Comparison of ENCODE assay signal across 8 mouse cellular contexts in the genomic region with DNA sequence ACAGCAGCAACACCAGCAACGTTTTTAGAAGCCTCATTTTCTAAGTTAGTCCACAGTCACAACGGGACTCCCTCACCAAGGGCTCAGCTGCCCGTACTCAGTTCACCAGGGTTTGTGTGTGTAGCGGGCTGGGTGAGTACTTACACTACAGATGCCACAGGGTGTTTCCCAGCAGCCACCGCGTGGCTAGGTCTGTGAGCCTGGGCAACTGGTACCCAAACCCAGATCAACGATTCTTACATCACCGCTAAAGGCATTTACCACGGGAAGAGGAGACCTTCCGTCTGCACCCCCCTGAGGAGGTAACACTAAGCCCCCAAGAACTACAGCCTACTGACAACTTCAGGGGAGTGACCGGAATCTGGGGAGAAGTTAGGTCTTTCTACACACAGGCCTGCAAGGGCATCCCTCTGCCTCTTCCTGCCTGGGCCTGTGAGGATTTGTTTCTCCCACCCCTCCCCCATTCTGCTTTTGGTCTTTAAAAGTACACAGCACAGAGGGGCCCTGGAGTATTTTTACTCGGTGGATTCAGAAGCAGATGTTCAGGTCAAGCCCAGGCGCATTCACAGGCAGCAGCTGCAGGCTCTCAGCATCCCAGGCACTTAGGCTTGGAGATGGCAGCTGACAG.
A peak's percentile ranks its signal among the peaks of the same experiment; 100 is the strongest.
DNase-seq lines count a peak whose midpoint lies in the region; ATAC-seq and TF ChIP-seq lines count a peak whose summit lies in the region.

No protein-coding gene starts in this region.

- TF ChIP-seq CTCF in liver, embryonic 14.5 days (IDR thresholded peaks at IDR 0.05; ENCODE audit: low read depth): no peak

- 22% methylated on average over 13 of the region's 13 CpGs for WGBS in forebrain, embryonic 11.5 days
- 21% methylated on average over 13 of the region's 13 CpGs for WGBS in hindbrain, embryonic 16.5 days
- 17% methylated on average over 13 of the region's 13 CpGs for WGBS in liver, embryonic 14.5 days (ENCODE audit: insufficient replicate concordance)
- WGBS in neural tube, embryonic 11.5 days: 29% methylated on average over 13 of the region's 13 CpGs

- H3K36me3 ChIP-seq in forebrain, embryonic 11.5 days (ENCODE audit: control insufficient read depth, insufficient read depth, low read length): no peaks in the 10 kb centered on the region
- H3K36me3 ChIP-seq in hindbrain, embryonic 16.5 days (ENCODE audit: control insufficient read depth, insufficient read depth, low read length): no peaks in the 10 kb centered on the region
- H3K36me3 ChIP-seq in liver, embryonic 14.5 days (replicated peaks; ENCODE audit: control insufficient read depth, insufficient read depth, low read depth): no peaks in the 10 kb centered on the region
- H3K36me3 ChIP-seq in neural tube, embryonic 11.5 days (ENCODE audit: control insufficient read depth, insufficient read depth, low read length): no peaks in the 10 kb centered on the region

- DNase-seq in heart, adult 18-20 months: peak; percentile 62 to 69
- DNase-seq in heart, postnatal 36 days: no peak
- peak; percentile 66 for DNase-seq in forebrain, embryonic 11.5 days (ENCODE audit: low spot score)
- no peak for DNase-seq in liver, embryonic 14.5 days (ENCODE audit: low read depth in 3 of 3, low spot score in 3 of 3)
- peak; percentile 61 for DNase-seq in neural tube, embryonic 11.5 days (ENCODE audit: low spot score)
- DNase-seq in adipocyte (ENCODE audit: low spot score): no peak
- DNase-seq in ovary, postnatal 14 days (ENCODE audit: low spot score): no peak

- no peak for TF ChIP-seq EP300 in liver, embryonic 14.5 days (IDR thresholded peaks at IDR 0.05; ENCODE audit: low read depth)

- ATAC-seq in forebrain, embryonic 11.5 days (replicated peaks; ENCODE audit: low FRiP score): peak; percentile 77
- ATAC-seq in hindbrain, embryonic 16.5 days: peak; percentile 26; the same call in 1 of the 2 replicates
- no peak for ATAC-seq in liver, embryonic 14.5 days (ENCODE audit: insufficient read depth)
- ATAC-seq in neural tube, embryonic 11.5 days (ENCODE audit: insufficient read depth, low FRiP score, low TSS enrichment): peak; percentile 51

- no peaks in the 10 kb centered on the region for H3K9me3 ChIP-seq in forebrain, embryonic 11.5 days (ENCODE audit: control insufficient read depth, low read length)
- H3K9me3 ChIP-seq in hindbrain, embryonic 16.5 days (ENCODE audit: control insufficient read depth, low read length): no peaks in the 10 kb centered on the region
- no peaks in the 10 kb centered on the region for H3K9me3 ChIP-seq in liver, embryonic 14.5 days (ENCODE audit: control insufficient read depth, low read length)
- H3K9me3 ChIP-seq in neural tube, embryonic 11.5 days (ENCODE audit: control insufficient read depth, low read length): no peaks in the 10 kb centered on the region

- peak overlapping the region; percentile 21; the same call in 1 of the 2 replicates for H3K9ac ChIP-seq in forebrain, embryonic 11.5 days (ENCODE audit: low read length)
- H3K9ac ChIP-seq in hindbrain, embryonic 16.5 days (ENCODE audit: low read depth, low read length): peak overlapping the region; percentile 36
- no peak overlapping the region for H3K9ac ChIP-seq in liver, embryonic 14.5 days (replicated peaks)
- peak overlapping the region; percentile 5 for H3K9ac ChIP-seq in neural tube, embryonic 11.5 days (ENCODE audit: low read length)

- H3K27ac ChIP-seq in forebrain, embryonic 11.5 days (ENCODE audit: low read depth, low read length): peak overlapping the region; percentile 92
- H3K27ac ChIP-seq in hindbrain, embryonic 16.5 days (ENCODE audit: low read depth, low read length): peak overlapping the region; percentile 64
- H3K27ac ChIP-seq in liver, embryonic 14.5 days: no peak overlapping the region
- H3K27ac ChIP-seq in neural tube, embryonic 11.5 days (ENCODE audit: low read depth, low read length): peak overlapping the region; percentile 77

- H3K4me1 ChIP-seq in forebrain, embryonic 11.5 days (replicated peaks; ENCODE audit: control insufficient read depth, insufficient read depth, low read length): peaks cover 18% of the 10 kb centered on the region
- peaks cover 23% of the 10 kb centered on the region for H3K4me1 ChIP-seq in hindbrain, embryonic 16.5 days (ENCODE audit: control insufficient read depth, insufficient read depth, low read depth, low read length)
- H3K4me1 ChIP-seq in liver, embryonic 14.5 days (replicated peaks; ENCODE audit: control insufficient read depth in 2 of 2, insufficient read depth in 2 of 2, low read length in 1 of 2): peaks cover 0 to 1% of the 10 kb centered on the region in 2 experiments; a peak in 1 of 4 replicates
- peaks cover 19% of the 10 kb centered on the region for H3K4me1 ChIP-seq in neural tube, embryonic 11.5 days (ENCODE audit: control insufficient read depth, insufficient read depth, low read length)

- H3K4me3 ChIP-seq in forebrain, embryonic 11.5 days (ENCODE audit: low read depth, low read length): no peak overlapping the region
- peak overlapping the region; percentile 17 for H3K4me3 ChIP-seq in hindbrain, embryonic 16.5 days (ENCODE audit: low read length)
- H3K4me3 ChIP-seq in liver, embryonic 14.5 days (ENCODE audit: insufficient read depth in 1 of 2, low read depth in 2 of 2, low read length in 2 of 2): no peak overlapping the region
- no peak overlapping the region for H3K4me3 ChIP-seq in neural tube, embryonic 11.5 days (ENCODE audit: low read depth, low read length)

- intact Hi-C loops in heart, postnatal 36 days (cut with DNase I): loop anchor here (5.0 kb wide), 1 partner anchor 113 kb away; no protein-coding TSS in a partner anchor

- no peaks in the 10 kb centered on the region for H3K27me3 ChIP-seq in forebrain, embryonic 11.5 days (ENCODE audit: control insufficient read depth, insufficient read depth, low read length)
- no peaks in the 10 kb centered on the region for H3K27me3 ChIP-seq in hindbrain, embryonic 16.5 days (replicated peaks; ENCODE audit: control insufficient read depth, insufficient read depth, low read length)
- H3K27me3 ChIP-seq in liver, embryonic 14.5 days (ENCODE audit: control insufficient read depth, insufficient read depth, low read length): no peaks in the 10 kb centered on the region
- no peaks in the 10 kb centered on the region for H3K27me3 ChIP-seq in neural tube, embryonic 11.5 days (ENCODE audit: control insufficient read depth, insufficient read depth, low read length)

- H3K4me2 ChIP-seq in forebrain, embryonic 11.5 days (ENCODE audit: low read depth, low read length, severe bottlenecking): peak overlapping the region; percentile 18; the same call in 1 of the 2 replicates
- peak overlapping the region; percentile 48 for H3K4me2 ChIP-seq in hindbrain, embryonic 16.5 days (ENCODE audit: low read length)
- peak overlapping the region; percentile 8 for H3K4me2 ChIP-seq in liver, embryonic 14.5 days (ENCODE audit: low read depth)
- peak overlapping the region; percentile 17 for H3K4me2 ChIP-seq in neural tube, embryonic 11.5 days (ENCODE audit: low read depth)

Comparison
In these comparisons a context has a peak if more than half of its experiments do, and no peak if none do; other contexts are left out.
1. DNase-seq: peak in heart, adult 18-20 months (2 of 2), forebrain, embryonic 11.5 days (single experiment) and neural tube, embryonic 11.5 days (single experiment); none in heart, postnatal 36 days (0 of 2), liver, embryonic 14.5 days (0 of 3), adipocyte (single experiment) and ovary, postnatal 14 days (single experiment).
2. Peak in every context shown above with its lines, with median percentiles within 50 percentile points of each other: H3K4me2 ChIP-seq.